ENCODE assay signal across 20 mouse cellular contexts in genomic region chr12:83489748-83490147, GRCm38 (mm10). TPM values are rescaled to one million over a fixed set of nuclear protein-coding genes. Genes with fewer than 3 reads are reported as not detected.
A peak's percentile ranks its signal among the peaks of the same experiment; 100 is the strongest.
DNase-seq lines count a peak whose midpoint lies in the region; ATAC-seq and TF ChIP-seq lines count a peak whose summit lies in the region.
"Had no signal": no experiment of that assay in that cellular context is flagged by ENCODE, and none has a peak within 500 bp of the region (broad histone marks: within the 10 kb centered on the region; RNA-seq: fewer than 3 reads in every experiment).

No protein-coding gene starts in this region.

- no peaks in the 10 kb centered on the region for H3K27me3 ChIP-seq in kidney, adult 2 months (replicated peaks; ENCODE audit: control insufficient read depth, insufficient read depth, low read length)
- no peaks in the 10 kb centered on the region for H3K27me3 ChIP-seq in midbrain, postnatal 0 days (ENCODE audit: insufficient read depth, low read length)
- H3K27me3 ChIP-seq in midbrain, embryonic 13.5 days: no peaks in the 10 kb centered on the region
- H3K27me3 ChIP-seq in stomach, postnatal 0 days (ENCODE audit: control insufficient read depth, insufficient read depth, low read length): no peaks in the 10 kb centered on the region
- H3K27me3 ChIP-seq: heart, embryonic 12.5 days had no signal

- no peak overlapping the region for H3K27ac ChIP-seq in kidney, adult 2 months (ENCODE audit: insufficient read depth, low read depth, low read length)
- no peak overlapping the region for H3K27ac ChIP-seq in midbrain, postnatal 0 days (ENCODE audit: low read depth, low read length)
- no peak overlapping the region for H3K27ac ChIP-seq in midbrain, embryonic 13.5 days
- H3K27ac ChIP-seq in stomach, postnatal 0 days (replicated peaks): no peak overlapping the region
- H3K27ac ChIP-seq: embryonic facial prominence, embryonic 13.5 days; midbrain, embryonic 12.5 days had no signal

- no peak overlapping the region for H3K4me3 ChIP-seq in kidney, adult 2 months (ENCODE audit: insufficient read depth, low read depth, low read length)
- no peak overlapping the region for H3K4me3 ChIP-seq in midbrain, postnatal 0 days (ENCODE audit: low read depth, low read length)
- no peak overlapping the region for H3K4me3 ChIP-seq in midbrain, embryonic 13.5 days (replicated peaks)
- H3K4me3 ChIP-seq in stomach, postnatal 0 days (ENCODE audit: low read depth, low read length): no peak overlapping the region
- H3K4me3 ChIP-seq: embryonic facial prominence, embryonic 13.5 days had no signal

- H3K36me3 ChIP-seq in kidney, adult 2 months (ENCODE audit: control insufficient read depth, insufficient read depth, low read length): no peaks in the 10 kb centered on the region
- no peaks in the 10 kb centered on the region for H3K36me3 ChIP-seq in midbrain, postnatal 0 days (ENCODE audit: insufficient read depth, low read length)
- H3K36me3 ChIP-seq in midbrain, embryonic 13.5 days: no peaks in the 10 kb centered on the region
- H3K36me3 ChIP-seq in stomach, postnatal 0 days (ENCODE audit: control insufficient read depth, insufficient read depth, low read length): no peaks in the 10 kb centered on the region
- H3K36me3 ChIP-seq: embryonic facial prominence, embryonic 13.5 days; G1E; heart, embryonic 12.5 days; midbrain, embryonic 12.5 days had no signal

- no peak overlapping the region for H3K4me2 ChIP-seq in midbrain, postnatal 0 days (ENCODE audit: low read depth, low read length, poor library complexity, severe bottlenecking)
- no peak overlapping the region for H3K4me2 ChIP-seq in midbrain, embryonic 13.5 days (replicated peaks)
- no peak overlapping the region for H3K4me2 ChIP-seq in stomach, postnatal 0 days (replicated peaks; ENCODE audit: low read depth)

- TF ChIP-seq EP300 in stomach, postnatal 0 days (optimal IDR thresholded peaks at IDR 0.05): no peak

- peak; percentile 41 for TF ChIP-seq CTCF in kidney, adult 2 months (conservative IDR thresholded peaks at IDR 0.05; ENCODE audit: insufficient read depth, insufficient read length, low read depth, low read length)
- peak; percentile 56 for TF ChIP-seq CTCF in midbrain, postnatal 0 days (IDR thresholded peaks at IDR 0.05)
- TF ChIP-seq CTCF in stomach, postnatal 0 days (IDR thresholded peaks at IDR 0.05; ENCODE audit: low read depth): peak; percentile 49

- ATAC-seq in CD4-positive, CD25-positive, alpha-beta regulatory T cell, adult 4 months: no peak
- ATAC-seq in midbrain, postnatal 0 days (ENCODE audit: low FRiP score): no peak
- no peak for ATAC-seq in midbrain, embryonic 13.5 days
- no peak for ATAC-seq in stomach, postnatal 0 days (ENCODE audit: low FRiP score, low TSS enrichment)

- no peaks in the 10 kb centered on the region for H3K4me1 ChIP-seq in kidney, adult 2 months (ENCODE audit: control insufficient read depth, insufficient read depth, low read length)
- 0 out of 2 replicates have a peak, but pooled peaks cover 5% of the 10 kb centered on the region for H3K4me1 ChIP-seq in midbrain, postnatal 0 days (ENCODE audit: insufficient read depth, low read length)
- H3K4me1 ChIP-seq in midbrain, embryonic 13.5 days (replicated peaks): peaks cover 21% of the 10 kb centered on the region
- H3K4me1 ChIP-seq in stomach, postnatal 0 days (replicated peaks; ENCODE audit: control insufficient read depth, insufficient read depth): no peaks in the 10 kb centered on the region; the same call in none of the 2 replicates

- H3K9me3 ChIP-seq in midbrain, postnatal 0 days (ENCODE audit: low read length): no peaks in the 10 kb centered on the region
- peaks cover 3% of the 10 kb centered on the region; the same call in 1 of the 2 replicates for H3K9me3 ChIP-seq in midbrain, embryonic 13.5 days
- no peaks in the 10 kb centered on the region for H3K9me3 ChIP-seq in stomach, postnatal 0 days (ENCODE audit: control insufficient read depth, low read length)
- H3K9me3 ChIP-seq: heart, embryonic 12.5 days had no signal

- no peak overlapping the region for H3K9ac ChIP-seq in midbrain, postnatal 0 days (replicated peaks; ENCODE audit: low read length, poor library complexity, severe bottlenecking)
- no peak overlapping the region for H3K9ac ChIP-seq in midbrain, embryonic 13.5 days (replicated peaks)
- H3K9ac ChIP-seq in stomach, postnatal 0 days (ENCODE audit: low read length): no peak overlapping the region
- H3K9ac ChIP-seq: embryonic facial prominence, embryonic 13.5 days; midbrain, embryonic 12.5 days had no signal

- peak; percentile 20 for DNase-seq in CD4-positive, CD25-positive, alpha-beta regulatory T cell, adult 2 months (ENCODE audit: low read depth, low spot score)
- DNase-seq in kidney, adult 2 months: no peak
- DNase-seq in kidney, adult 8-10 months: no peak
- DNase-seq in midbrain, postnatal 0 days (ENCODE audit: low spot score): no peak
- DNase-seq in stomach, postnatal 0 days (ENCODE audit: low spot score): no peak
- no peak for DNase-seq in layer of hippocampus, postnatal 25 days (ENCODE audit: extremely low spot score in 1 of 2, low spot score in 1 of 2)
- DNase-seq: adrenal gland, postnatal 25 days; cerebellum, postnatal 14 days; gastrocnemius, postnatal 36 days; kidney, postnatal 14 days; left cerebral cortex, postnatal 4 days; lung, postnatal 4 days; right cerebral cortex, postnatal 14 days; thymus, adult 18-20 months had no signal

- TF ChIP-seq POLR2A in kidney, adult 2 months (IDR thresholded peaks at IDR 0.05; ENCODE audit: low read depth, low read length): no peak

- WGBS in kidney, adult 2 months: 40% methylated on average over 2 of the region's 2 CpGs
- 32% methylated on average over 2 of the region's 2 CpGs for WGBS in midbrain, postnatal 0 days
- WGBS in midbrain, embryonic 13.5 days: 26% methylated on average over 2 of the region's 2 CpGs
- 32% methylated on average over 2 of the region's 2 CpGs for WGBS in stomach, postnatal 0 days

RNA-seq across cellular contexts. Expression of gene Dpf3, which starts 2.2 kb away (rescaled TPM):
- polyA plus RNA-seq in CD4-positive, CD25-positive, alpha-beta regulatory T cell, adult 4 months (2017; shearing (Covaris generic)): under 1 TPM in 1 of 2 experiments, not detected in 1; 0.58 TPM
- polyA plus RNA-seq in kidney, adult 2 months (2012; rRNA removed): 4.0 TPM in 2 replicates
- total RNA-seq in midbrain, postnatal 0 days (2014; rRNA removed): 31.7 and 35.9 TPM in 2 replicates
- 10.3 and 14.3 TPM in 2 replicates for polyA plus RNA-seq in midbrain, postnatal 0 days (2015; fragmentation: Nextera tagmentation; extraction: Ambion mirVana)
- polyA plus RNA-seq in midbrain, embryonic 13.5 days (2015; fragmentation: Nextera tagmentation; extraction: Ambion mirVana): 25.2 and 26.9 TPM in 2 replicates
- 2.6 and 3.0 TPM in 2 replicates for polyA plus RNA-seq in stomach, postnatal 0 days (2015; fragmentation: Nextera tagmentation; extraction: Ambion mirVana)
- 10 to 100 TPM; 21.2 to 28.7 TPM for total RNA-seq in layer of hippocampus, postnatal 25 days (2021)

RNA-seq across cellular contexts. Expression of gene Dcaf4, which starts 30.5 kb away (rescaled TPM):
- polyA plus RNA-seq in CD4-positive, CD25-positive, alpha-beta regulatory T cell, adult 4 months (2017; shearing (Covaris generic)): 10 to 100 TPM; 22.4 to 37.4 TPM
- polyA plus RNA-seq in kidney, adult 2 months (2012; rRNA removed): 11.2 and 12.5 TPM in 2 replicates
- 38.4 and 48.7 TPM in 2 replicates for total RNA-seq in midbrain, postnatal 0 days (2014; rRNA removed)
- polyA plus RNA-seq in midbrain, postnatal 0 days (2015; fragmentation: Nextera tagmentation; extraction: Ambion mirVana): 40.8 and 41.9 TPM in 2 replicates
- polyA plus RNA-seq in midbrain, embryonic 13.5 days (2015; fragmentation: Nextera tagmentation; extraction: Ambion mirVana): 38.0 and 39.0 TPM in 2 replicates
- 19.7 and 21.6 TPM in 2 replicates for polyA plus RNA-seq in stomach, postnatal 0 days (2015; fragmentation: Nextera tagmentation; extraction: Ambion mirVana)
- total RNA-seq in layer of hippocampus, postnatal 25 days (2021): 10 to 100 TPM; 27.5 to 29.9 TPM
